Comparison of ENCODE assay signal across 12 mouse cellular contexts in genomic region chr9:63610231-63610630, GRCm38 (mm10). TPM values are rescaled to one million over a fixed set of nuclear protein-coding genes. Genes with fewer than 3 reads are reported as not detected.
A peak's percentile ranks its signal among the peaks of the same experiment; 100 is the strongest.
DNase-seq lines count a peak whose midpoint lies in the region; ATAC-seq lines count a peak whose summit lies in the region.
"Had no signal": no experiment of that assay in that cellular context is flagged by ENCODE, and none has a peak within 500 bp of the region (broad histone marks: within the 10 kb centered on the region; RNA-seq: fewer than 3 reads in every experiment).

No protein-coding gene starts in this region.

- DNase-seq in hindbrain, embryonic 11.5 days (ENCODE audit: low spot score): peak; percentile 17
- no peak for DNase-seq in neural tube, embryonic 10.5 days (ENCODE audit: extremely low spot score, low spot score)
- DNase-seq in yolk sac, embryonic 10.5 days (ENCODE audit: low spot score): no peak
- no peak for DNase-seq in spleen, postnatal 14 days (ENCODE audit: low spot score in 2 of 2)
- DNase-seq: cerebellum, adult 9-11 months had no signal

- WGBS in hindbrain, embryonic 11.5 days: 88% methylated on average over 6 of the region's 6 CpGs
- 86% methylated on average over 6 of the region's 6 CpGs for WGBS in hindbrain, embryonic 16.5 days
- WGBS in neural tube, embryonic 13.5 days: 85% methylated on average over 6 of the region's 6 CpGs
- 74% methylated on average over 6 of the region's 6 CpGs for WGBS in embryonic facial prominence, embryonic 15.5 days

- no peak for ATAC-seq in hindbrain, embryonic 11.5 days (ENCODE audit: low FRiP score)
- ATAC-seq in hindbrain, embryonic 16.5 days: no peak
- ATAC-seq in neural tube, embryonic 13.5 days (ENCODE audit: low read depth): no peak
- no peak for ATAC-seq in embryonic facial prominence, embryonic 15.5 days (ENCODE audit: insufficient number of reproducible peaks, low FRiP score, low TSS enrichment, low read depth)
- ATAC-seq in megakaryocyte-erythroid progenitor cell, adult 5-6 weeks (replicated peaks; ENCODE audit: low FRiP score, low TSS enrichment, poor library complexity, severe bottlenecking): no peak
- ATAC-seq: midbrain, embryonic 16.5 days had no signal

- H3K9ac ChIP-seq in hindbrain, embryonic 11.5 days (ENCODE audit: low read depth, low read length): no peak overlapping the region
- H3K9ac ChIP-seq in hindbrain, embryonic 16.5 days (ENCODE audit: low read depth, low read length): no peak overlapping the region
- H3K9ac ChIP-seq in neural tube, embryonic 13.5 days: no peak overlapping the region
- no peak overlapping the region for H3K9ac ChIP-seq in embryonic facial prominence, embryonic 15.5 days

- H3K9me3 ChIP-seq in hindbrain, embryonic 11.5 days (ENCODE audit: control insufficient read depth, low read length): no peaks in the 10 kb centered on the region
- no peaks in the 10 kb centered on the region for H3K9me3 ChIP-seq in hindbrain, embryonic 16.5 days (ENCODE audit: control insufficient read depth, low read length)
- no peaks in the 10 kb centered on the region for H3K9me3 ChIP-seq in neural tube, embryonic 13.5 days
- no peaks in the 10 kb centered on the region for H3K9me3 ChIP-seq in embryonic facial prominence, embryonic 15.5 days (replicated peaks)

- no peak overlapping the region for H3K4me2 ChIP-seq in hindbrain, embryonic 11.5 days (replicated peaks; ENCODE audit: low read depth, low read length)
- no peak overlapping the region for H3K4me2 ChIP-seq in hindbrain, embryonic 16.5 days (ENCODE audit: low read length)
- H3K4me2 ChIP-seq in neural tube, embryonic 13.5 days: no peak overlapping the region
- H3K4me2 ChIP-seq in embryonic facial prominence, embryonic 15.5 days (replicated peaks): no peak overlapping the region

- peaks cover 9% of the 10 kb centered on the region for H3K4me1 ChIP-seq in hindbrain, embryonic 11.5 days (replicated peaks; ENCODE audit: control insufficient read depth, insufficient read depth, low read length)
- H3K4me1 ChIP-seq in hindbrain, embryonic 16.5 days (ENCODE audit: control insufficient read depth, insufficient read depth, low read depth, low read length): peaks cover 22% of the 10 kb centered on the region
- peaks cover 56% of the 10 kb centered on the region for H3K4me1 ChIP-seq in neural tube, embryonic 13.5 days (replicated peaks)
- H3K4me1 ChIP-seq in embryonic facial prominence, embryonic 15.5 days: peaks cover 52% of the 10 kb centered on the region

- H3K27ac ChIP-seq in hindbrain, embryonic 11.5 days (ENCODE audit: low read depth, low read length): no peak overlapping the region
- no peak overlapping the region for H3K27ac ChIP-seq in hindbrain, embryonic 16.5 days (ENCODE audit: low read depth, low read length)
- 0 out of 2 replicates have a peak overlapping the region, but pooled peaks have one; percentile 53 for H3K27ac ChIP-seq in neural tube, embryonic 13.5 days (replicated peaks)
- peak overlapping the region; percentile 80 for H3K27ac ChIP-seq in embryonic facial prominence, embryonic 15.5 days (replicated peaks)

- H3K36me3 ChIP-seq in hindbrain, embryonic 11.5 days (ENCODE audit: control insufficient read depth, insufficient read depth, low read length): no peaks in the 10 kb centered on the region
- H3K36me3 ChIP-seq in hindbrain, embryonic 16.5 days (ENCODE audit: control insufficient read depth, insufficient read depth, low read length): no peaks in the 10 kb centered on the region
- H3K36me3 ChIP-seq in neural tube, embryonic 13.5 days: no peaks in the 10 kb centered on the region
- H3K36me3 ChIP-seq in embryonic facial prominence, embryonic 15.5 days: no peaks in the 10 kb centered on the region

- H3K27me3 ChIP-seq in hindbrain, embryonic 11.5 days (ENCODE audit: control insufficient read depth, insufficient read depth, low read length): no peaks in the 10 kb centered on the region
- no peaks in the 10 kb centered on the region for H3K27me3 ChIP-seq in hindbrain, embryonic 16.5 days (replicated peaks; ENCODE audit: control insufficient read depth, insufficient read depth, low read length)
- H3K27me3 ChIP-seq in neural tube, embryonic 13.5 days: no peaks in the 10 kb centered on the region
- no peaks in the 10 kb centered on the region for H3K27me3 ChIP-seq in embryonic facial prominence, embryonic 15.5 days

- H3K4me3 ChIP-seq in hindbrain, embryonic 11.5 days (ENCODE audit: low read depth, low read length): no peak overlapping the region
- H3K4me3 ChIP-seq in hindbrain, embryonic 16.5 days (ENCODE audit: low read length): no peak overlapping the region
- H3K4me3 ChIP-seq in neural tube, embryonic 13.5 days: no peak overlapping the region
- no peak overlapping the region for H3K4me3 ChIP-seq in embryonic facial prominence, embryonic 15.5 days (replicated peaks)

RNA-seq across cellular contexts. Expression of gene Aagab, which starts 7.8 kb away (rescaled TPM):
- polyA plus RNA-seq in hindbrain, embryonic 11.5 days (2014; fragmentation: Nextera tagmentation; extraction: Ambion mirVana): 55.4 and 56.8 TPM in 2 replicates
- polyA plus RNA-seq in hindbrain, embryonic 16.5 days (2015; fragmentation: Nextera tagmentation; extraction: Ambion mirVana): 63.4 and 66.0 TPM in 2 replicates
- polyA plus RNA-seq in neural tube, embryonic 13.5 days (2015; fragmentation: Nextera tagmentation; extraction: Ambion mirVana): 53.5 and 57.7 TPM in 2 replicates
- polyA plus RNA-seq in embryonic facial prominence, embryonic 15.5 days (2015; fragmentation: Nextera tagmentation; extraction: Ambion mirVana): 30.3 and 33.0 TPM in 2 replicates
- total RNA-seq in megakaryocyte-erythroid progenitor cell, adult 5-6 weeks (2014; fragmentation: Nextera tagmentation): 21.4 and 22.3 TPM in 2 replicates
- 18.1 and 40.3 TPM in 2 replicates for total RNA-seq in megakaryocyte-erythroid progenitor cell, adult 5-6 weeks (2017)

RNA-seq across cellular contexts. Expression of gene Iqch, which starts 7.9 kb away (rescaled TPM):
- polyA plus RNA-seq in hindbrain, embryonic 11.5 days (2014; fragmentation: Nextera tagmentation; extraction: Ambion mirVana): 0.32 TPM in 1 of 2 replicates, not detected in the other
- 0.14 and 0.16 TPM in 2 replicates for polyA plus RNA-seq in hindbrain, embryonic 16.5 days (2015; fragmentation: Nextera tagmentation; extraction: Ambion mirVana)
- polyA plus RNA-seq in neural tube, embryonic 13.5 days (2015; fragmentation: Nextera tagmentation; extraction: Ambion mirVana): 0.51 and 0.53 TPM in 2 replicates
- 0.21 and 0.60 TPM in 2 replicates for polyA plus RNA-seq in embryonic facial prominence, embryonic 15.5 days (2015; fragmentation: Nextera tagmentation; extraction: Ambion mirVana)
- 0.07 TPM in 1 of 2 replicates, not detected in the other for total RNA-seq in megakaryocyte-erythroid progenitor cell, adult 5-6 weeks (2014; fragmentation: Nextera tagmentation)
- total RNA-seq in megakaryocyte-erythroid progenitor cell, adult 5-6 weeks (2017): not detected in 2 replicates
- total RNA-seq: adrenal gland, postnatal 36 days had no signal
- polyA plus RNA-seq: kidney, embryonic 16.5 days had no signal

Comparison
In these comparisons a context has a peak if more than half of its experiments do, and no peak if none do; other contexts are left out.
1. H3K27ac ChIP-seq: peak in neural tube, embryonic 13.5 days (single experiment) and embryonic facial prominence, embryonic 15.5 days (single experiment); none in hindbrain, embryonic 11.5 days (single experiment) and hindbrain, embryonic 16.5 days (single experiment).